Mouse (Mus musculus) limb, embryonic 10.5 days (tissue): Measurements from ENCODE around the gene Dirc2. TPM values are rescaled to one million over a fixed set of nuclear protein-coding genes. Genes with fewer than 3 reads are reported as not detected.
A peak's percentile ranks its signal among the peaks of the same experiment; 100 is the strongest.

ENCODE experiments used
- DNase-seq: peaks from one replicate; pipeline ENCODE4 v3.0.0-alpha.2; 2017; ENCODE audit warnings: low spot score
- H3K27ac ChIP-seq: fragments of 300-500 bp; sonication (generic); 2 replicates; pipeline ENCODE4 v1.5.1; 2016; ENCODE audit warnings: mild to moderate bottlenecking
- H3K27me3 ChIP-seq: fragments of 300-500 bp; sonication (generic); 2 replicates; pipeline ENCODE4 v1.6.1; 2016; ENCODE audit warnings: low read depth, mild to moderate bottlenecking; ENCODE audit not compliant: poor library complexity, severe bottlenecking
- H3K36me3 ChIP-seq: fragments of 300-500 bp; sonication (generic); 2 replicates; pipeline ENCODE4 v1.6.1; 2016; ENCODE audit warnings: mild to moderate bottlenecking, moderate library complexity
- H3K4me1 ChIP-seq: fragments of 300-500 bp; sonication (generic); 2 replicates; pipeline ENCODE4 v1.6.1; 2016
- H3K4me3 ChIP-seq: fragments of 300-500 bp; sonication (generic); 2 replicates; pipeline ENCODE4 v1.5.1; 2016; ENCODE audit warnings: mild to moderate bottlenecking, moderate library complexity
- H3K9me3 ChIP-seq: fragments of 300-500 bp; sonication (generic); replicated peaks from 2 replicates; pipeline ENCODE4 v1.6.1; 2016; ENCODE audit warnings: mild to moderate bottlenecking
- WGBS: fragments of 180-500 bp; shearing (Covaris S2); methylation state at CpG from one replicate; pipeline ENCODE4 v1.1.7; 2016; 5-methylcytosine and 5-hydroxymethylcytosine counted together
- polyA plus RNA-seq: library from polyadenylated mRNA; unstranded; fragments of >200 nt; fragmentation: Nextera tagmentation; extraction: Ambion mirVana; gene quantifications from 2 replicates; pipeline ENCODE4 v1.2.1, GENCODE M21; 2016

The Dirc2 gene
- polyA plus RNA-seq, result 10.7 and 13.3 TPM in 2 replicates

GRCm38 (mm10) chr16:35768785-35769642, at the start of gene Dirc2:
Gene Dirc2 (minus strand): TSS chr16:35769356.
- H3K4me1 ChIP-seq, result peaks cover 38% of the 10 kb centered on the region
- WGBS, result under 1% methylated on average over 73 of the region's 78 CpGs
- H3K27me3 ChIP-seq, result no peaks in the 10 kb centered on the region
- H3K36me3 ChIP-seq, result peaks cover 9% of the 10 kb centered on the region; the same call in 1 of the 2 replicates
- peak within 1 kb of the TSS; percentile 93 for H3K27ac ChIP-seq
- peak; percentile 83 for DNase-seq
- H3K4me3 ChIP-seq, result peak within 1 kb of the TSS; percentile 75
- no peaks in the 10 kb centered on the region for H3K9me3 ChIP-seq

GRCm38 (mm10) chr16:35817255-35818089, 48.3 kb upstream of the Dirc2 start:
- WGBS, result 48% methylated on average over 13 of the region's 13 CpGs
- H3K36me3 ChIP-seq, result peaks cover 36% of the 10 kb centered on the region

GRCm38 (mm10) chr16:35813119-35813518, 44.0 kb upstream of the Dirc2 start:
- Histone ChIP-seq H3K4me1 (no peaks in the 10 kb centered on the region), H3K27ac (no peak overlapping the region), H3K36me3 (peaks cover 19% of the 10 kb centered on the region), H3K27me3 (no peaks in the 10 kb centered on the region), H3K9me3 (no peaks in the 10 kb centered on the region), H3K4me3 (no peak overlapping the region)
- no peak for DNase-seq
- WGBS, result 80% methylated on average over 3 of the region's 3 CpGs

More at GRCm38 (mm10) chr16:35817255-35818089, 48.3 kb upstream of the Dirc2 start:
- Histone ChIP-seq H3K4me3 (no peak overlapping the region), H3K27me3 (no peaks in the 10 kb centered on the region), H3K4me1 (no peaks in the 10 kb centered on the region), H3K27ac (no peak overlapping the region), H3K9me3 (no peaks in the 10 kb centered on the region)
- DNase-seq, result peak; percentile 83

- WGBS, result 96% methylated on average over 2 of the region's 2 CpGs
- Histone ChIP-seq H3K9me3 (no peaks in the 10 kb centered on the region), H3K36me3 (peaks cover 15% of the 10 kb centered on the region), H3K4me1 (no peaks in the 10 kb centered on the region), H3K27ac (no peak overlapping the region), H3K4me3 (no peak overlapping the region), H3K27me3 (no peaks in the 10 kb centered on the region)
- DNase-seq, result no peak
These were observed 39.7 kb upstream of the Dirc2 start for GRCm38 (mm10) chr16:35808838-35809237.

GRCm38 (mm10) chr16:35807663-35807992, 38.5 kb upstream of the Dirc2 start:
- H3K4me1 ChIP-seq, result no peaks in the 10 kb centered on the region
- no peak overlapping the region for H3K27ac ChIP-seq
- peaks cover 20% of the 10 kb centered on the region for H3K36me3 ChIP-seq
- H3K9me3 ChIP-seq, result no peaks in the 10 kb centered on the region
- no peaks in the 10 kb centered on the region for H3K27me3 ChIP-seq
- H3K4me3 ChIP-seq, result no peak overlapping the region
- DNase-seq, result no peak
- WGBS, result 94% methylated on average over 4 of the region's 4 CpGs

- no peak for DNase-seq
- H3K27me3 ChIP-seq, result no peaks in the 10 kb centered on the region
- no peaks in the 10 kb centered on the region for H3K9me3 ChIP-seq
- H3K4me3 ChIP-seq, result no peak overlapping the region
- peaks cover 21% of the 10 kb centered on the region for H3K36me3 ChIP-seq
- no peaks in the 10 kb centered on the region for H3K4me1 ChIP-seq
- H3K27ac ChIP-seq, result no peak overlapping the region
- WGBS, result 90% methylated on average over 6 of the region's 6 CpGs
These were observed 38.0 kb upstream of the Dirc2 start for GRCm38 (mm10) chr16:35806973-35807662.

- Histone ChIP-seq H3K27ac (no peak overlapping the region), H3K36me3 (peaks cover 38% of the 10 kb centered on the region), H3K4me3 (no peak overlapping the region), H3K4me1 (no peaks in the 10 kb centered on the region), H3K9me3 (no peaks in the 10 kb centered on the region), H3K27me3 (no peaks in the 10 kb centered on the region)
- DNase-seq, result no peak
- WGBS, result 96% methylated on average over 4 of the region's 4 CpGs
These were observed 34.6 kb upstream of the Dirc2 start for GRCm38 (mm10) chr16:35803723-35804122.

- 88% methylated on average over 7 of the region's 7 CpGs for WGBS
- Histone ChIP-seq H3K27me3 (no peaks in the 10 kb centered on the region), H3K4me1 (no peaks in the 10 kb centered on the region), H3K4me3 (no peak overlapping the region), H3K9me3 (no peaks in the 10 kb centered on the region), H3K36me3 (peaks cover 46% of the 10 kb centered on the region), H3K27ac (no peak overlapping the region)
- no peak for DNase-seq
These were observed 33.0 kb upstream of the Dirc2 start for GRCm38 (mm10) chr16:35802163-35802562.

- no peak overlapping the region for H3K27ac ChIP-seq
- H3K4me1 ChIP-seq, result no peaks in the 10 kb centered on the region
- peaks cover 41% of the 10 kb centered on the region for H3K36me3 ChIP-seq
- H3K27me3 ChIP-seq, result no peaks in the 10 kb centered on the region
- no peak overlapping the region for H3K4me3 ChIP-seq
- 90% methylated on average over 6 of the region's 6 CpGs for WGBS
- H3K9me3 ChIP-seq, result no peaks in the 10 kb centered on the region
- DNase-seq, result no peak
These were observed 22.9 kb upstream of the Dirc2 start for GRCm38 (mm10) chr16:35791962-35792521.

- 96% methylated on average over 6 of the region's 6 CpGs for WGBS
- DNase-seq, result no peak
- Histone ChIP-seq H3K27me3 (no peaks in the 10 kb centered on the region), H3K27ac (no peak overlapping the region), H3K9me3 (no peaks in the 10 kb centered on the region), H3K4me1 (no peaks in the 10 kb centered on the region), H3K4me3 (no peak overlapping the region), H3K36me3 (peaks cover 40% of the 10 kb centered on the region)
These were observed 19.2 kb upstream of the Dirc2 start for GRCm38 (mm10) chr16:35788330-35788729.

- Histone ChIP-seq H3K4me3 (no peak overlapping the region), H3K9me3 (no peaks in the 10 kb centered on the region), H3K36me3 (peaks cover 38% of the 10 kb centered on the region), H3K27ac (no peak overlapping the region), H3K4me1 (no peaks in the 10 kb centered on the region), H3K27me3 (no peaks in the 10 kb centered on the region)
- WGBS, result 92% methylated on average over 8 of the region's 8 CpGs
- DNase-seq, result no peak
These were observed 18.5 kb upstream of the Dirc2 start for GRCm38 (mm10) chr16:35787568-35788189.

- 96% methylated on average over 6 of the region's 6 CpGs for WGBS
- Histone ChIP-seq H3K4me1 (no peaks in the 10 kb centered on the region), H3K27ac (no peak overlapping the region), H3K9me3 (no peaks in the 10 kb centered on the region), H3K36me3 (peaks cover 36% of the 10 kb centered on the region), H3K4me3 (no peak overlapping the region), H3K27me3 (no peaks in the 10 kb centered on the region)
- no peak for DNase-seq
These were observed 18.0 kb upstream of the Dirc2 start for GRCm38 (mm10) chr16:35787163-35787562.
